Mouse (Mus musculus) midbrain, embryonic 14.5 days (tissue): Measurements from ENCODE around the gene Coro2a. TPM values are rescaled to one million over a fixed set of nuclear protein-coding genes. Genes with fewer than 3 reads are reported as not detected.

Experiments used
- ATAC-seq: fragments of 200-750 bp; cut with Nextera tagmentation; 2 replicates; pipeline ENCODE4 v1.8.0; 2017; ENCODE audit warnings: moderate number of reproducible peaks, moderate library complexity; ENCODE audit not compliant: low FRiP score, low TSS enrichment
- DNase-seq: peaks from one replicate; pipeline ENCODE4 v3.0.0-alpha.2; 2015
- H3K27ac ChIP-seq: fragments of 300-500 bp; sonication (generic); replicated peaks from 2 replicates; pipeline ENCODE4 v1.5.1; 2014; ENCODE audit warnings: mild to moderate bottlenecking, low read depth, low read length, moderate library complexity
- H3K27me3 ChIP-seq: fragments of 300-500 bp; sonication (generic); 2 replicates; pipeline ENCODE4 v1.6.1; 2014; ENCODE audit warnings: low read length, control low read depth, mixed read lengths; ENCODE audit not compliant: control insufficient read depth, insufficient read depth
- H3K36me3 ChIP-seq: fragments of 300-500 bp; sonication (generic); 2 replicates; pipeline ENCODE4 v1.6.1; 2014; ENCODE audit warnings: low read length, control low read depth; ENCODE audit not compliant: control insufficient read depth, insufficient read depth
- H3K4me1 ChIP-seq: fragments of 300-500 bp; sonication (generic); 2 replicates; pipeline ENCODE4 v1.6.1; 2014; ENCODE audit warnings: mild to moderate bottlenecking, antibody characterized with exemption, low read length, control low read depth; ENCODE audit not compliant: control insufficient read depth, insufficient read depth
- H3K4me2 ChIP-seq: fragments of 300-500 bp; sonication (generic); 2 replicates; pipeline ENCODE4 v1.6.1; 2014; ENCODE audit warnings: mild to moderate bottlenecking, low read length, moderate library complexity
- H3K4me3 ChIP-seq: fragments of 300-500 bp; sonication (generic); replicated peaks from 2 replicates; pipeline ENCODE4 v1.5.1; 2014; ENCODE audit warnings: low read depth, low read length
- H3K9ac ChIP-seq: fragments of 300-500 bp; sonication (generic); replicated peaks from 2 replicates; pipeline ENCODE4 v1.6.1; 2014; ENCODE audit warnings: mild to moderate bottlenecking, low read length, moderate library complexity
- H3K9me3 ChIP-seq: fragments of 300-500 bp; sonication (generic); 2 replicates; pipeline ENCODE4 v1.6.1; 2016; ENCODE audit warnings: low read length, control low read depth, mixed read lengths; ENCODE audit not compliant: control insufficient read depth
- WGBS: fragments of 180-500 bp; shearing (Covaris S2); extraction: QIAGEN DNeasy Blood & Tissue Kit; methylation state at CpG from one replicate; pipeline ENCODE4 v1.1.7; 2014; 5-methylcytosine and 5-hydroxymethylcytosine counted together
- polyA plus RNA-seq: library from polyadenylated mRNA; unstranded; fragments of >200 nt; fragmentation: Nextera tagmentation; extraction: Ambion mirVana; gene quantifications from 2 replicates; pipeline ENCODE4 v1.2.1, GENCODE M21; 2014

The Coro2a gene
- polyA plus RNA-seq, 1 experiment from 2014 or later, result 5.4 TPM

- H3K36me3 ChIP-seq, result 0 out of 2 replicates have a peak, but pooled peaks cover 3% of the 10 kb centered on the region
- no peaks in the 10 kb centered on the region for H3K9me3 ChIP-seq
- ATAC-seq (no peak), DNase-seq (no peak)
- no peak overlapping the region for H3K4me2 ChIP-seq
- H3K27me3 ChIP-seq, result peaks cover 4% of the 10 kb centered on the region
- H3K4me3 ChIP-seq, result no peak overlapping the region
- no peak overlapping the region for H3K9ac ChIP-seq
- no peaks in the 10 kb centered on the region for H3K4me1 ChIP-seq
- H3K27ac ChIP-seq, result no peak overlapping the region
- WGBS, result 34% methylated on average over 9 of the region's 9 CpGs
Observed at GRCm38 (mm10) chr4:46541707-46542106, 60.3 kb downstream of the Coro2a start.

GRCm38 (mm10) chr4:46539167-46539566 lies 62.8 kb downstream of the Coro2a start:
- no peak overlapping the region for H3K4me2 ChIP-seq
- peaks cover 29% of the 10 kb centered on the region for H3K27me3 ChIP-seq
- no peak for DNase-seq
- H3K27ac ChIP-seq, result no peak overlapping the region
- ATAC-seq, result no peak
- 72% methylated on average over 9 of the region's 9 CpGs for WGBS
- no peaks in the 10 kb centered on the region for H3K36me3 ChIP-seq
- H3K4me1 ChIP-seq, result 0 out of 2 replicates have a peak, but pooled peaks cover 2% of the 10 kb centered on the region
- H3K9me3 ChIP-seq, result no peaks in the 10 kb centered on the region
- no peak overlapping the region for H3K4me3 ChIP-seq
- no peak overlapping the region for H3K9ac ChIP-seq

GRCm38 (mm10) chr4:46535840-46536361 lies 66.1 kb downstream of the Coro2a start, which contains the start of gene Trim14:
Gene Trim14 (minus strand): TSS chr4:46536141.
- peak; percentile 37; the same call in 1 of the 2 replicates for ATAC-seq
- no peaks in the 10 kb centered on the region for H3K9me3 ChIP-seq
- WGBS, result under 1% methylated on average over 46 of the region's 46 CpGs
- H3K4me3 ChIP-seq, result peak within 1 kb of the TSS; percentile 36
- peaks cover 36% of the 10 kb centered on the region for H3K27me3 ChIP-seq
- DNase-seq, result peak; percentile 55
- peak within 1 kb of the TSS; percentile 60 for H3K4me2 ChIP-seq
- H3K9ac ChIP-seq, result peak within 1 kb of the TSS; percentile 50
- H3K36me3 ChIP-seq, result no peaks in the 10 kb centered on the region
- H3K27ac ChIP-seq, result no peak within 1 kb of the TSS
- H3K4me1 ChIP-seq, result 0 out of 2 replicates have a peak, but pooled peaks cover 2% of the 10 kb centered on the region

- Histone ChIP-seq H3K4me3 (peak overlapping the region; percentile 36), H3K4me2 (peak overlapping the region; percentile 60), H3K36me3 (no peaks in the 10 kb centered on the region), H3K9me3 (no peaks in the 10 kb centered on the region), H3K27ac (no peak overlapping the region), H3K4me1 (0 out of 2 replicates have a peak, but pooled peaks cover 2% of the 10 kb centered on the region), H3K27me3 (peaks cover 36% of the 10 kb centered on the region), H3K9ac (peak overlapping the region; percentile 50)
- no peak for DNase-seq
- whole genome bisulfite sequencing, result 10% methylated on average over 16 of the region's 16 CpGs
- ATAC-seq, result no peak
Observed at GRCm38 (mm10) chr4:46535094-46535830, 66.7 kb downstream of the Coro2a start.

- H3K9me3 ChIP-seq, result no peaks in the 10 kb centered on the region
- ATAC-seq (no peak), DNase-seq (peak; percentile 35)
- no peaks in the 10 kb centered on the region for H3K36me3 ChIP-seq
- no peak overlapping the region; the same call in 1 of the 2 replicates for H3K9ac ChIP-seq
- H3K4me2 ChIP-seq, result peak overlapping the region; percentile 50
- no peak overlapping the region for H3K27ac ChIP-seq
- 11% methylated on average over 29 of the region's 29 CpGs for WGBS
- 0 out of 2 replicates have a peak, but pooled peaks cover 2% of the 10 kb centered on the region for H3K4me1 ChIP-seq
- H3K4me3 ChIP-seq, result peak overlapping the region; percentile 25
- peaks cover 36% of the 10 kb centered on the region for H3K27me3 ChIP-seq
Observed at GRCm38 (mm10) chr4:46533934-46534720, 67.9 kb downstream of the Coro2a start.

- no peak overlapping the region for H3K4me2 ChIP-seq
- no peaks in the 10 kb centered on the region for H3K9me3 ChIP-seq
- H3K36me3 ChIP-seq, result no peaks in the 10 kb centered on the region
- H3K27me3 ChIP-seq, result peaks cover 36% of the 10 kb centered on the region
- ATAC-seq (no peak), DNase-seq (no peak)
- H3K9ac ChIP-seq, result no peak overlapping the region
- 0 out of 2 replicates have a peak, but pooled peaks cover 2% of the 10 kb centered on the region for H3K4me1 ChIP-seq
- H3K27ac ChIP-seq, result no peak overlapping the region
- H3K4me3 ChIP-seq, result no peak overlapping the region
- 78% methylated on average over 7 of the region's 7 CpGs for WGBS
Observed at GRCm38 (mm10) chr4:46532926-46533325, 69.1 kb downstream of the Coro2a start.

GRCm38 (mm10) chr4:46532511-46532910 lies 69.5 kb downstream of the Coro2a start:
- 79% methylated on average over 2 of the region's 2 CpGs for WGBS
- Histone ChIP-seq H3K9ac (no peak overlapping the region), H3K4me3 (no peak overlapping the region), H3K27me3 (peaks cover 36% of the 10 kb centered on the region), H3K9me3 (no peaks in the 10 kb centered on the region), H3K4me1 (0 out of 2 replicates have a peak, but pooled peaks cover 2% of the 10 kb centered on the region), H3K4me2 (no peak overlapping the region), H3K36me3 (no peaks in the 10 kb centered on the region), H3K27ac (no peak overlapping the region)
- no peak for ATAC-seq
- DNase-seq, result no peak

- H3K27ac ChIP-seq, result no peak overlapping the region
- no peak overlapping the region for H3K4me2 ChIP-seq
- 41% methylated on average over 7 of the region's 7 CpGs for WGBS
- no peak for ATAC-seq
- 0 out of 2 replicates have a peak, but pooled peaks cover 2% of the 10 kb centered on the region for H3K4me1 ChIP-seq
- H3K4me3 ChIP-seq, result no peak overlapping the region
- H3K9ac ChIP-seq, result no peak overlapping the region
- no peak for DNase-seq
- H3K9me3 ChIP-seq, result no peaks in the 10 kb centered on the region
- H3K36me3 ChIP-seq, result no peaks in the 10 kb centered on the region
- peaks cover 12% of the 10 kb centered on the region for H3K27me3 ChIP-seq
Observed at GRCm38 (mm10) chr4:46529722-46530121, 72.3 kb downstream of the Coro2a start.
